Comparison of ENCODE assay signal across 8 mouse cellular contexts in the genomic region with DNA sequence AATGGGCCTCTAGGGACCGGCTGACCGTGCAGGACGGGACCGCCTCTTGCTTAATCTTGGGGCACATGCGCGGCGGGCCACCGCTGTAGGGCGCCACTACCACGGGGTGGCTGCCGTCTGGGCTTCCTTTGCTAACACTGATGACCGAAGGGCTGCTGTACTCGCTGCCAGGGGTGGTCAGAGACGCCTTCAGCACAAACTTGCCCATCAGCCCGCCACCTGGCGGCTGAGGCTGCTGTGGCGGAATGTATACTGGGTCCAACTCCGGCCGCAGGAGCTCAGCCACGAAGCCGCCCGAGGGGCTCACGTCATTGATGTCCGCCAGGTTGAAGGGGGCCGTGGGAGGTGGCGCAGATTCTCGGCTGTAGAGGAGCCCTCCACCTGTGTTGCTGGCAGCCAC. TPM values are rescaled to one million over a fixed set of nuclear protein-coding genes. Genes with fewer than 3 reads are reported as not detected.
DNase-seq lines count a peak whose midpoint lies in the region; ATAC-seq and TF ChIP-seq lines count a peak whose summit lies in the region.

No protein-coding gene starts in this region.

- TF ChIP-seq CTCF in CH12.LX (conservative IDR thresholded peaks at IDR 0.05 in 1 of 2, IDR thresholded peaks at IDR 0.05 in 1 of 2; ENCODE audit: low read depth in 2 of 2, low read length in 2 of 2) = peak in 1 of 2 experiments; percentile 69; a peak in 2 of 4 replicates
- TF ChIP-seq CTCF in cerebellum, adult 2 months (IDR thresholded peaks at IDR 0.05; ENCODE audit: borderline replicate concordance, insufficient read depth, low read depth, low read length) = peak; percentile 24; the same call in 1 of the 2 replicates
- peak; percentile 57; the same call in 1 of the 2 replicates for TF ChIP-seq CTCF in olfactory bulb, adult 2 months (IDR thresholded peaks at IDR 0.05; ENCODE audit: insufficient read depth, low read depth, low read length)
- TF ChIP-seq CTCF in thymus, adult 2 months (IDR thresholded peaks at IDR 0.05; ENCODE audit: borderline replicate concordance, control insufficient read depth, extremely low read depth, insufficient read depth, low read length, poor library complexity) = peak; percentile 44; the same call in 1 of the 2 replicates

- no peak overlapping the region for H3K9ac ChIP-seq in CH12.LX (ENCODE audit: insufficient read depth, low read depth)
- H3K9ac ChIP-seq in lung, embryonic 15.5 days = peak overlapping the region; percentile 61

- TF ChIP-seq POLR2A in CH12.LX (IDR thresholded peaks at IDR 0.05; ENCODE audit: low read depth, low read length) = no peak
- no peak for TF ChIP-seq POLR2A in cerebellum, adult 2 months (IDR thresholded peaks at IDR 0.05; ENCODE audit: borderline replicate concordance, insufficient read depth, low read length)
- TF ChIP-seq POLR2A in olfactory bulb, adult 2 months (IDR thresholded peaks at IDR 0.05; ENCODE audit: insufficient read depth, low read depth, low read length) = no peak
- no peak for TF ChIP-seq POLR2A in thymus, adult 2 months (IDR thresholded peaks at IDR 0.05; ENCODE audit: control insufficient read depth, extremely low read depth, insufficient read depth, low read length, poor library complexity)

- peaks cover 16 to 18% of the 10 kb centered on the region in 2 experiments for H3K4me1 ChIP-seq in CH12.LX (ENCODE audit: control insufficient read depth in 1 of 2, insufficient read depth in 2 of 2)
- 0 out of 2 replicates have a peak, but pooled peaks cover 3% of the 10 kb centered on the region for H3K4me1 ChIP-seq in cerebellum, adult 2 months (ENCODE audit: control insufficient read depth, insufficient read depth, low read length)
- H3K4me1 ChIP-seq in lung, embryonic 15.5 days = peaks cover 34% of the 10 kb centered on the region
- H3K4me1 ChIP-seq in olfactory bulb, adult 2 months (ENCODE audit: control insufficient read depth, insufficient read depth, low read length) = peaks cover 24% of the 10 kb centered on the region
- H3K4me1 ChIP-seq in thymus, adult 2 months (replicated peaks; ENCODE audit: control insufficient read depth, insufficient read depth, low read length) = peaks cover 19% of the 10 kb centered on the region

- peaks cover 15% of the 10 kb centered on the region for H3K9me3 ChIP-seq in CH12.LX (replicated peaks; ENCODE audit: low read length)
- no peaks in the 10 kb centered on the region for H3K9me3 ChIP-seq in lung, embryonic 15.5 days

- no peaks in the 10 kb centered on the region for H3K27me3 ChIP-seq in CH12.LX (replicated peaks)
- peaks cover 3% of the 10 kb centered on the region; the same call in 1 of the 2 replicates for H3K27me3 ChIP-seq in cerebellum, adult 2 months (ENCODE audit: control insufficient read depth, insufficient read depth, low read length)
- peaks cover 23% of the 10 kb centered on the region for H3K27me3 ChIP-seq in lung, embryonic 15.5 days
- H3K27me3 ChIP-seq in thymus, adult 2 months (ENCODE audit: control insufficient read depth, insufficient read depth, low read length) = peaks cover 14% of the 10 kb centered on the region; the same call in 1 of the 2 replicates

- no peaks in the 10 kb centered on the region for H3K79me2 ChIP-seq in CH12.LX (replicated peaks; ENCODE audit: control insufficient read depth, extremely low read depth, insufficient read depth, poor library complexity, severe bottlenecking)

- H3K27ac ChIP-seq in CH12.LX (ENCODE audit: insufficient read depth, low read depth) = no peak overlapping the region
- no peak overlapping the region for H3K27ac ChIP-seq in cerebellum, adult 2 months (ENCODE audit: insufficient read depth, low read length)
- peak overlapping the region; percentile 19; the same call in 1 of the 2 replicates for H3K27ac ChIP-seq in lung, embryonic 15.5 days
- no peak overlapping the region for H3K27ac ChIP-seq in olfactory bulb, adult 2 months (ENCODE audit: insufficient read depth, low read depth, low read length)
- H3K27ac ChIP-seq in thymus, adult 2 months (ENCODE audit: control insufficient read depth, insufficient read depth, low read length) = no peak overlapping the region

- peaks cover 0 to 14% of the 10 kb centered on the region in 2 experiments for H3K36me3 ChIP-seq in CH12.LX (replicated peaks in 1 of 2; ENCODE audit: control insufficient read depth in 1 of 2, insufficient read depth in 1 of 2, low read length in 1 of 2)
- H3K36me3 ChIP-seq in lung, embryonic 15.5 days = no peaks in the 10 kb centered on the region
- no peaks in the 10 kb centered on the region for H3K36me3 ChIP-seq in thymus, adult 2 months (ENCODE audit: control insufficient read depth, insufficient read depth, low read length)

- ATAC-seq in frontal cortex, adult (ENCODE audit: low TSS enrichment) = peak; percentile 32
- peak; percentile 29 to 58 for ATAC-seq in hematopoietic stem cell, adult 5-6 weeks (replicated peaks in 1 of 2; ENCODE audit: insufficient read depth in 1 of 2, low FRiP score in 2 of 2, low TSS enrichment in 1 of 2, low read depth in 1 of 2, poor library complexity in 2 of 2, severe bottlenecking in 2 of 2)
- ATAC-seq in lung, embryonic 15.5 days (ENCODE audit: borderline replicate concordance, extremely low read depth, low FRiP score, low TSS enrichment) = peak; percentile 13; the same call in 1 of the 2 replicates

- no peak for TF ChIP-seq EP300 in CH12.LX (IDR thresholded peaks at IDR 0.05; ENCODE audit: low read length)

- DNase-seq in CH12.LX (ENCODE audit: extremely low read depth) = no peak
- peak; percentile 21 to 29 for DNase-seq in cerebellum, adult 2 months
- peak; percentile 71 for DNase-seq in layer of hippocampus, adult 9-11 months
- peak; percentile 33 for DNase-seq in thymus, adult 2 months

- H3K4me2 ChIP-seq in CH12.LX (ENCODE audit: insufficient read depth, low read depth, poor library complexity, severe bottlenecking) = peak overlapping the region; percentile 61
- peak overlapping the region; percentile 91 for H3K4me2 ChIP-seq in lung, embryonic 15.5 days

- no peak overlapping the region for H3K4me3 ChIP-seq in CH12.LX (replicated peaks in 1 of 3; ENCODE audit: low read depth in 2 of 3, low read length in 2 of 3, poor library complexity in 1 of 3)
- H3K4me3 ChIP-seq in cerebellum, adult 2 months (replicated peaks; ENCODE audit: insufficient read depth, low read depth, low read length) = peak overlapping the region; percentile 17
- H3K4me3 ChIP-seq in lung, embryonic 15.5 days = peak overlapping the region; percentile 69
- peak overlapping the region; percentile 64 for H3K4me3 ChIP-seq in olfactory bulb, adult 2 months (ENCODE audit: insufficient read depth, low read depth, low read length)
- peak overlapping the region; percentile 8 for H3K4me3 ChIP-seq in thymus, adult 2 months (ENCODE audit: control insufficient read depth, insufficient read depth, low read length)

- dilution Hi-C loops in CH12.LX (cut with MboI; ENCODE audit: extremely low pct_ligation_motif_present, extremely low pct_unique_long_range_greater_than_20kb, low sequenced_read_pairs) = no loop called here

- 1% methylated on average over 27 of the region's 27 CpGs for WGBS in cerebellum, adult 2 months
- WGBS in lung, embryonic 15.5 days = under 1% methylated on average over 27 of the region's 27 CpGs
- WGBS in olfactory bulb, adult 2 months = 3% methylated on average over 27 of the region's 27 CpGs
- 5% methylated on average over 27 of the region's 27 CpGs for WGBS in thymus, adult 2 months

- peak; percentile 39 for TF ChIP-seq RAD21 in CH12.LX (IDR thresholded peaks at IDR 0.05; ENCODE audit: low read depth, low read length)

- in situ Hi-C loops in CH12.LX (cut with MboI; ENCODE audit: low pct_ligation_motif_present, low pct_unique_long_range_greater_than_20kb, low sequenced_read_pairs) = loop anchor here (10.0 kb wide), 2 partner anchors 295 to 685 kb away; no protein-coding TSS in a partner anchor

TF ChIP-seq in CH12.LX, 34 proteins besides CTCF, POLR2A, EP300 and RAD21:
- TF ChIP-seq NRF1 (IDR thresholded peaks at IDR 0.05; ENCODE audit: low read depth, low read length) (peak; percentile 58), UBTF (IDR thresholded peaks at IDR 0.05; ENCODE audit: low read depth, low read length) (no peak), NELFE (IDR thresholded peaks at IDR 0.05; ENCODE audit: low read depth, low read length) (0 out of 2 replicates have a peak, but pooled peaks have one; percentile 21), SMC3 (IDR thresholded peaks at IDR 0.05; ENCODE audit: low read depth, low read length) (peak; percentile 62)

RNA-seq across cellular contexts. Expression of a gene that starts 2.0 kb away (rescaled TPM):
- 0.38 and 0.51 TPM in 2 replicates for total RNA-seq in CH12.LX (2012; rRNA removed)
- total RNA-seq in CH12.LX (2014; rRNA removed) = 0.81 and 1.3 TPM in 2 replicates
- 2.2 and 2.9 TPM in 2 replicates for polyA plus RNA-seq in CH12.LX (2012; ENCODE audit: insufficient read length, low read depth)
- polyA plus RNA-seq in cerebellum, adult 2 months (2012; rRNA removed) = 3.2 and 3.5 TPM in 2 replicates
- total RNA-seq in hematopoietic stem cell, adult 5-6 weeks (2017) = 12.3 and 17.2 TPM in 2 replicates
- polyA plus RNA-seq in lung, embryonic 15.5 days (2015; fragmentation: Nextera tagmentation; extraction: Ambion mirVana) = 6.4 and 7.2 TPM in 2 replicates
- not detected in 2 replicates for polyA plus RNA-seq in olfactory bulb, adult 2 months (2012; ENCODE audit: insufficient read depth, insufficient read length, low replicate concordance, missing spikeins)
- polyA plus RNA-seq in thymus, adult 2 months (2012; rRNA removed) = 10.1 and 11.4 TPM in 2 replicates

Comparison
In these comparisons a context has a peak if more than half of its experiments do, and no peak if none do; other contexts are left out.
1. H3K4me3 ChIP-seq: peak in cerebellum, adult 2 months (single experiment), lung, embryonic 15.5 days (single experiment), olfactory bulb, adult 2 months (single experiment) and thymus, adult 2 months (single experiment); none in CH12.LX (0 of 3).
2. Peak in every context shown above with its lines, with median percentiles within 50 percentile points of each other: ATAC-seq.